Mouse (Mus musculus) CH12.LX (cell line): Measurements from ENCODE around the gene Rgs12.

Experiments used
- CHD2 ChIP-seq: IDR thresholded peaks from 2 replicates; pipeline ENCODE4 v1.6.1; 2011; ENCODE audit warnings: low read length, improper control_type of control experiment
- CTCF ChIP-seq, 2 experiments: IDR thresholded peaks in 1 of 2; conservative IDR thresholded peaks in 1 of 2; 2 replicates each; pipeline ENCODE4 v1.5.1; 2011 to 2012; ENCODE audit warnings: low read depth in 2 of 2, low read length in 2 of 2, improper control_type of control experiment in 1 of 2, inconsistent platforms in 1 of 2, mild to moderate bottlenecking in 1 of 2, moderate library complexity in 1 of 2
- MAFK ChIP-seq: IDR thresholded peaks from 2 replicates; pipeline ENCODE4 v1.6.1; 2011; ENCODE audit warnings: low read length, improper control_type of control experiment; ENCODE audit not compliant: insufficient replicate concordance
- MAX ChIP-seq: IDR thresholded peaks from 2 replicates; pipeline ENCODE4 v1.6.1; 2011; ENCODE audit warnings: low read length, improper control_type of control experiment
- POLR2A ChIP-seq: IDR thresholded peaks from 2 replicates; pipeline ENCODE4 v1.6.1; 2011; ENCODE audit warnings: low read depth, mild to moderate bottlenecking, improper control_type of control experiment, low read length
- TCF12 ChIP-seq: IDR thresholded peaks from 2 replicates; pipeline ENCODE4 v1.6.1; 2014; ENCODE audit warnings: low read depth, mild to moderate bottlenecking, inconsistent platforms, low read length, improper control_type of control experiment
- UBTF ChIP-seq: IDR thresholded peaks from 2 replicates; pipeline ENCODE4 v1.6.1; 2012; ENCODE audit warnings: low read depth, mild to moderate bottlenecking, inconsistent platforms, low read length, improper control_type of control experiment, moderate library complexity
- USF1 ChIP-seq: IDR thresholded peaks from 2 replicates; pipeline ENCODE4 v1.6.1; 2014; ENCODE audit warnings: low read depth, mild to moderate bottlenecking, inconsistent platforms, low read length, improper control_type of control experiment
- ZMIZ1 ChIP-seq: IDR thresholded peaks from 2 replicates; pipeline ENCODE4 v1.6.1; 2012; ENCODE audit warnings: low read depth, mild to moderate bottlenecking, inconsistent platforms, low read length, improper control_type of control experiment

GRCm38 (mm10) chr5:35024975-35025374, 75.7 kb downstream of the Rgs12 start:
- TF ChIP-seq USF1 = no peak
- no peak for TF ChIP-seq CHD2
- TF ChIP-seq TCF12 = 0 out of 2 replicates have a peak, but pooled peaks have one; percentile 13
- peak; percentile 14 to 89; a peak in 2 of 4 replicates for TF ChIP-seq CTCF (conservative IDR thresholded peaks at IDR 0.05 in 1 of 2, IDR thresholded peaks at IDR 0.05 in 1 of 2; ENCODE audit: low read depth in 2 of 2, low read length in 2 of 2)
- TF ChIP-seq MAX = no peak
- TF ChIP-seq ZMIZ1 = no peak
- TF ChIP-seq MAFK = no peak
- TF ChIP-seq UBTF = no peak
- no peak for TF ChIP-seq POLR2A
